Mouse (Mus musculus) midbrain, embryonic 16.5 days (tissue): ENCODE measurements at regions not wholly inside any gene's neighbourhood (a gene's known extent, or its start where the extent isn't known, plus 50 kb on each side); places are given as distances from the start of the nearest gene placed in this dataset.

Experiments
- ATAC-seq: fragments of 200-750 bp; cut with Nextera tagmentation; 2 replicates; pipeline ENCODE4 v1.8.0; 2017; ENCODE audit warnings: moderate TSS enrichment
- H3K27ac ChIP-seq: fragments of 300-500 bp; sonication (generic); 2 replicates; pipeline ENCODE4 v1.5.1; 2014; ENCODE audit warnings: mild to moderate bottlenecking, low read length, mixed read lengths
- H3K27me3 ChIP-seq: fragments of 300-500 bp; sonication (generic); 2 replicates; pipeline ENCODE4 v1.6.1; 2014; ENCODE audit warnings: low read depth, low read length, mixed read lengths; ENCODE audit not compliant: control insufficient read depth, insufficient read depth
- H3K36me3 ChIP-seq: fragments of 300-500 bp; sonication (generic); 2 replicates; pipeline ENCODE4 v1.6.1; 2014; ENCODE audit warnings: mild to moderate bottlenecking, low read length, moderate library complexity, mixed read lengths; ENCODE audit not compliant: control insufficient read depth, insufficient read depth
- H3K4me1 ChIP-seq: fragments of 300-500 bp; sonication (generic); 2 replicates; pipeline ENCODE4 v1.6.1; 2014; ENCODE audit warnings: mild to moderate bottlenecking, low read length, mixed read lengths; ENCODE audit not compliant: control insufficient read depth, insufficient read depth
- H3K4me2 ChIP-seq: fragments of 300-500 bp; sonication (generic); 2 replicates; pipeline ENCODE4 v1.6.1; 2014; ENCODE audit warnings: mild to moderate bottlenecking, low read length, mixed read lengths
- H3K4me3 ChIP-seq: fragments of 300-500 bp; sonication (generic); 2 replicates; pipeline ENCODE4 v1.5.1; 2014; ENCODE audit warnings: low read depth, mild to moderate bottlenecking, low read length, moderate library complexity, mixed read lengths
- H3K9ac ChIP-seq: fragments of 300-500 bp; sonication (generic); 2 replicates; pipeline ENCODE4 v1.6.1; 2014; ENCODE audit warnings: low read depth, low read length, mixed read lengths
- H3K9me3 ChIP-seq: fragments of 300-500 bp; sonication (generic); replicated peaks from 2 replicates; pipeline ENCODE4 v1.6.1; 2014; ENCODE audit warnings: mild to moderate bottlenecking, low read length, mixed read lengths; ENCODE audit not compliant: control insufficient read depth, poor library complexity, severe bottlenecking
- WGBS: fragments of 180-500 bp; shearing (Covaris S2); extraction: QIAGEN DNeasy Blood & Tissue Kit; methylation state at CpG from one replicate; pipeline ENCODE4 v1.1.7; 2014; 5-methylcytosine and 5-hydroxymethylcytosine counted together

- no peak overlapping the region for H3K4me3 ChIP-seq
- H3K4me1 ChIP-seq: peaks cover 11% of the 10 kb centered on the region
- no peaks in the 10 kb centered on the region for H3K9me3 ChIP-seq
- no peak for ATAC-seq
- no peak overlapping the region for H3K9ac ChIP-seq
- 18% methylated on average over 5 of the region's 5 CpGs for WGBS
- H3K4me2 ChIP-seq: no peak overlapping the region
- no peaks in the 10 kb centered on the region for H3K36me3 ChIP-seq
- H3K27me3 ChIP-seq: no peaks in the 10 kb centered on the region
- no peak overlapping the region for H3K27ac ChIP-seq
Measured at GRCm38 (mm10) chr11:114513446-114513845, 154.9 kb upstream of the Rpl38 start.

DNA sequence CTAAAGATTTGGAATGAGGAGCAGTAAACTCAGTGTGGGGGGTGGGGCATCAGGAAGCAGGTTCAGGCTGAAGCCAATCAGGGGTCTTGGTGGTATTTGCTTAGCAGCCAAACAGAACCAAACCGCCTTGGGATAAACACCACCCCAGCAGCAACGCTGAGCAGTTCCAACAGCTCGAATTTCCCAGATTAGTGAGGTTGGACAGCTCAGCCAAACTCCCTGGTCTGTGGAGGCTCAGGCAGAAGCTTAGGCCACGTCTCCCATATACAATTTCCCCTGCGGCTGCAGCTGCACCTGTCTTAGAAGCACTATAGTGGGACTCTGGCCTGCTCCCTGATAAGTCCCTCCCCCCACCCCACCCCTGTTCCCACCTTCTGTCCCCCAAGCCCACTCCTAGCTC, 156.3 kb upstream of the Rpl38 start:
- Histone ChIP-seq H3K4me3 (no peak overlapping the region), H3K9ac (no peak overlapping the region), H3K27me3 (no peaks in the 10 kb centered on the region), H3K27ac (no peak overlapping the region), H3K9me3 (no peaks in the 10 kb centered on the region), H3K36me3 (no peaks in the 10 kb centered on the region), H3K4me1 (peaks cover 11% of the 10 kb centered on the region), H3K4me2 (no peak overlapping the region)
- 26% methylated on average over 5 of the region's 5 CpGs for WGBS
- ATAC-seq: no peak

DNA sequence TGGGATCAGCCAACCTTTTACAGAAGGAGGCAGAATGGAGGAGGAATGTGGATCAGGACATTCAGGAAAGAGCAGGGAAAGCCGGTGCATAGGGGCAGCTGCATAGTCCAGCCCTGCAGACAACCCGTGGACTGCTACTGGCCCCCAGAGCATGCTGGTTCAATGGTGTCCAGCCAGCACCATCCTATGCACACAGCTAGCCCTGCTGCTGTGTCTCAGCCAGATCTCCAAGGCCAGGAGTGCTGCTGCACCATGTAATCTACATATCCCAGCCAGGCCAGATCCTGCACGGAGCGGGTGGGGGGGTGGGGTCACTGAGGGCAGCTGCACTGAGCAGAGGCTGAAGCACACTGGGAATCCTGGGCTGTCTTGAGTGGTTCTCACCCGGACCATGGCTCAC, 165.8 kb upstream of the Rpl38 start:
- Histone ChIP-seq H3K4me1 (peaks cover 4% of the 10 kb centered on the region; the same call in 1 of the 2 replicates), H3K36me3 (no peaks in the 10 kb centered on the region), H3K9ac (no peak overlapping the region), H3K4me3 (no peak overlapping the region), H3K9me3 (no peaks in the 10 kb centered on the region), H3K27ac (no peak overlapping the region), H3K4me2 (no peak overlapping the region), H3K27me3 (no peaks in the 10 kb centered on the region)
- ATAC-seq: no peak
- WGBS: 15% methylated on average over 5 of the region's 5 CpGs

GRCm38 (mm10) chr11:114501869-114502540, 166.3 kb upstream of the Rpl38 start:
- Histone ChIP-seq H3K27ac (no peak overlapping the region), H3K27me3 (no peaks in the 10 kb centered on the region), H3K9me3 (no peaks in the 10 kb centered on the region)

DNA sequence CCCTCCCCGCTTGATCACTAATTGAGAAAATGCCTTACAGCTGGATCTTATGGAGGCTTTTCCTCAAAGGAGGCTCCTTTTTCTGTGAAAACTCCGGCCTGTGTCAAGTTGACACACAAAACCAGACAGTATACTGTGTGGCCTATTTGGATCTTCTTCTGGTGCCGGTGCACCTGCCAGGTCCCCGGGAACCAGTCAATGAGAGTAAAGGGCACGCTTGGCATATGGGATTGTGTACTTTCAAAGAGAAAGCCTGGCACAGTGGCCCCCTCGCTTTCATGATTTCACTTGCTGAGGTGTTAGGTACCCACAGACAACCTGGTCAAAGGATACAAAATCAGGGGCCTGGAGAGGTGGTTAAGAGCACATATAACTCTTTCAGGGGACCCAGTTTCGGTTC, 167.9 kb upstream of the Rpl38 start:
- Histone ChIP-seq H3K4me1 (peaks cover 8% of the 10 kb centered on the region; the same call in 1 of the 2 replicates), H3K4me3 (no peak overlapping the region), H3K27ac (no peak overlapping the region), H3K9me3 (no peaks in the 10 kb centered on the region), H3K9ac (no peak overlapping the region), H3K36me3 (no peaks in the 10 kb centered on the region), H3K4me2 (no peak overlapping the region), H3K27me3 (no peaks in the 10 kb centered on the region)
- WGBS: 97% methylated on average over 7 of the region's 7 CpGs
- ATAC-seq: no peak

More at GRCm38 (mm10) chr11:114501869-114502540, 166.3 kb upstream of the Rpl38 start:
- Histone ChIP-seq H3K4me3 (no peak overlapping the region), H3K36me3 (no peaks in the 10 kb centered on the region), H3K4me1 (peaks cover 4% of the 10 kb centered on the region; the same call in 1 of the 2 replicates), H3K9ac (0 out of 2 replicates have a peak overlapping the region, but pooled peaks have one; percentile 28), H3K4me2 (no peak overlapping the region)
- no peak for ATAC-seq
- WGBS: 54% methylated on average over 4 of the region's 5 CpGs

GRCm38 (mm10) chr11:114499665-114500064, 168.7 kb upstream of the Rpl38 start:
- Histone ChIP-seq H3K4me3 (no peak overlapping the region), H3K4me2 (no peak overlapping the region), H3K36me3 (no peaks in the 10 kb centered on the region), H3K27ac (peak overlapping the region; percentile 40; the same call in 1 of the 2 replicates), H3K9me3 (no peaks in the 10 kb centered on the region), H3K27me3 (no peaks in the 10 kb centered on the region), H3K4me1 (peaks cover 15% of the 10 kb centered on the region), H3K9ac (no peak overlapping the region)
- 49% methylated on average over 12 of the region's 12 CpGs for WGBS
- no peak for ATAC-seq

DNA sequence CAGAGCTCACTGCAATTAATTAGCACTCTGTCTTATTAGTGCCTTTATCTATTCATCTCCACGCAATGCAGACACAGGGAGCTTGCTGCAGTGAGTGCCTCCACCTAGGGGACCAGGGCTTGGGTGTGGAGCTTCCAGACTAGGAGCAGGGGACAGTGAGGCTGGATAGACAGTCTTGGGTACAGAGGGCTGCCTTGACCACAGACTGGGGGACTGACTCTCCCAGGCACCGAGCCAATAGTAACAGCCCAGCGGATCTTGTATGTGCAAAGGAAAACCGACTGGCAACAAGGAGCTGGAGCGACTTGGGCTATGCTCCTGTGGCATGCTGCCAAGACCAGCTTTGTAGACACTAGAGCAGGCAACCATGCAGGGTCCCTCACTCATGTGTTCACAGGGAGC, 172.8 kb upstream of the Rpl38 start:
- Histone ChIP-seq H3K9ac (no peak overlapping the region), H3K27me3 (no peaks in the 10 kb centered on the region; the same call in 1 of the 2 replicates), H3K27ac (peak overlapping the region; percentile 48; the same call in 1 of the 2 replicates), H3K4me1 (peaks cover 12% of the 10 kb centered on the region), H3K4me2 (no peak overlapping the region), H3K36me3 (no peaks in the 10 kb centered on the region), H3K9me3 (no peaks in the 10 kb centered on the region), H3K4me3 (no peak overlapping the region)
- 46% methylated on average over 5 of the region's 5 CpGs for WGBS
- peak; percentile 58 for ATAC-seq

DNA sequence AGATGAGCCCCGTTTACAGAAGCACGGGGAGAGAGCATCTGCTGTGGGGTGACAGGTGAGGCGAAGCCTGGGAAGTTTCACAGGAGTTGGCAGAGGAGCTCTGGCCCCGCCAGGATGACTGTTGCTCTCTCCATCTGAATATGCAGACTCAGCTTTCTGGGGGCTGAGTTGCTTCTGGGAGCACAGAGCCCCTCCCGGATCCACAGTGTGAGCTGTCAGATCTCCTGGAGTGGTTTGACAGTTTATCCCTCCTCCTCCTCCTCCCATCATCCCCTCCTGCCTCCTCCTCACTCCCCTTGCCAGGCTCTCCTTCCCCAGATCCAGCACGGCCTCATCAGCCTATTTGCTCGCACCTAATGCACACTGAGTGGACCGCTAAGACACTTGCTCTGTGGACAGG, 181.9 kb upstream of the Rpl38 start:
- WGBS: 44% methylated on average over 8 of the region's 8 CpGs

GRCm38 (mm10) chr11:114485429-114485828, 182.9 kb upstream of the Rpl38 start:
- H3K27ac ChIP-seq: no peak overlapping the region
- no peak overlapping the region for H3K4me2 ChIP-seq
- no peak for ATAC-seq
- 67% methylated on average over 15 of the region's 15 CpGs for WGBS
- no peak overlapping the region for H3K4me3 ChIP-seq
- H3K27me3 ChIP-seq: no peaks in the 10 kb centered on the region
- no peaks in the 10 kb centered on the region for H3K4me1 ChIP-seq
- H3K9me3 ChIP-seq: no peaks in the 10 kb centered on the region
- no peaks in the 10 kb centered on the region for H3K36me3 ChIP-seq
- H3K9ac ChIP-seq: no peak overlapping the region

More for the DNA sequence above, 181.9 kb upstream of the Rpl38 start:
- no peaks in the 10 kb centered on the region for H3K9me3 ChIP-seq
- no peaks in the 10 kb centered on the region for H3K36me3 ChIP-seq
- H3K4me2 ChIP-seq: no peak overlapping the region
- H3K27me3 ChIP-seq: no peaks in the 10 kb centered on the region; the same call in 1 of the 2 replicates
- H3K4me3 ChIP-seq: no peak overlapping the region
- no peak for ATAC-seq
- H3K9ac ChIP-seq: no peak overlapping the region
- no peaks in the 10 kb centered on the region for H3K4me1 ChIP-seq
- no peak overlapping the region for H3K27ac ChIP-seq
